12 mouse cellular contexts compared by ENCODE assay signal in the genomic region with DNA sequence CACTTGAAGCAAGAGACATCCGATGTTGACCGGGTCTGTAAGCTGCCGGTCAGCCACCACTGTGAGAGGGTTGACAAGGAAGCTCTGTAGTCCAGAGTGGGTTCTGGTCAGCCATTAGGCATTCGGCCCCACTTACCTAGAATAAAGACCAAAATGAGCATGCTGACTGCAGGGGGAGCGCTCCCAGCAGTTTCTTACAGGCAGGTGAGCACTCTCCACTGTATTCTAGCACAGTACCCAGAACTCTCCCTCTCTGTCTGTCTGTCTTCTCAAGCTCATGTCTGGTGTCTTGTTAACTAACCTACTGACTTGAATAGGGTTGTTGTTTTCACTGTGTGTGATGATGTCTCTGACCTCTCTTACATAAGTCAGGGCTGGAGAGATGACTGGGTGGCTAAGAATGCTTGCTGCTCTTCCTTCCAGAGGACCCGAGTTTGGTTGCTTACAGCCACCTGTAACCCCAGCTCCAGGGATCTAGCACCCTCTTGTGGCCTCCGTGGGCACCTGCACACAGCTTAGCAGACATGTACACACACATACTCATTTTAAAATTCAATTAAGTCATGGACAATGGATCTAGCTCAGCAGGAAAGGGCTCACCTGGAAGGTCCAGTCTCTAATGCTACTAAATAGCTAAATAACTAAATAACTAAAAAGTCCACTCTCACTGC. TPM values are rescaled to one million over a fixed set of nuclear protein-coding genes. Genes with fewer than 3 reads are reported as not detected.
DNase-seq lines count a peak whose midpoint lies in the region; ATAC-seq and TF ChIP-seq lines count a peak whose summit lies in the region.
"Had no signal": no experiment of that assay in that cellular context is flagged by ENCODE, and none has a peak within 500 bp of the region (broad histone marks: within the 10 kb centered on the region; RNA-seq: fewer than 3 reads in every experiment).

No protein-coding gene starts in this region.

- no peak for TF ChIP-seq EP300 in heart, postnatal 0 days (IDR thresholded peaks at IDR 0.05; ENCODE audit: low read depth)

- no peaks in the 10 kb centered on the region for H3K9me3 ChIP-seq in heart, postnatal 0 days (replicated peaks; ENCODE audit: control insufficient read depth, low read length)
- no peaks in the 10 kb centered on the region for H3K9me3 ChIP-seq in embryonic facial prominence, embryonic 11.5 days (replicated peaks; ENCODE audit: control insufficient read depth, low read length)
- H3K9me3 ChIP-seq: limb, embryonic 15.5 days had no signal

- H3K27me3 ChIP-seq in heart, postnatal 0 days (ENCODE audit: control insufficient read depth, insufficient read depth, low read length): no peaks in the 10 kb centered on the region
- no peaks in the 10 kb centered on the region for H3K27me3 ChIP-seq in testis, adult 2 months (ENCODE audit: control insufficient read depth, insufficient read depth, low read length)
- H3K27me3 ChIP-seq in embryonic facial prominence, embryonic 11.5 days (ENCODE audit: control insufficient read depth, insufficient read depth, low read length): no peaks in the 10 kb centered on the region
- H3K27me3 ChIP-seq: limb, embryonic 15.5 days had no signal

- peaks cover 10% of the 10 kb centered on the region; the same call in 1 of the 2 replicates for H3K36me3 ChIP-seq in heart, postnatal 0 days (replicated peaks; ENCODE audit: control insufficient read depth, insufficient read depth, low read length)
- H3K36me3 ChIP-seq in testis, adult 2 months (ENCODE audit: control insufficient read depth, insufficient read depth, low read length): no peaks in the 10 kb centered on the region
- H3K36me3 ChIP-seq in embryonic facial prominence, embryonic 11.5 days (replicated peaks; ENCODE audit: control insufficient read depth, insufficient read depth, low read depth, low read length): no peaks in the 10 kb centered on the region; the same call in none of the 2 replicates

- intact Hi-C loops in heart, postnatal 10 days (cut with DNase I): no loop called here

- H3K4me3 ChIP-seq in heart, postnatal 0 days (ENCODE audit: low read depth, low read length): no peak overlapping the region
- H3K4me3 ChIP-seq in testis, adult 2 months (ENCODE audit: control insufficient read depth, low read depth, low read length): no peak overlapping the region
- H3K4me3 ChIP-seq in embryonic facial prominence, embryonic 11.5 days (ENCODE audit: low read depth, low read length): no peak overlapping the region
- H3K4me3 ChIP-seq: limb, embryonic 15.5 days had no signal

- H3K9ac ChIP-seq in heart, postnatal 0 days (replicated peaks; ENCODE audit: low read depth, low read length): no peak overlapping the region
- no peak overlapping the region for H3K9ac ChIP-seq in embryonic facial prominence, embryonic 11.5 days (replicated peaks; ENCODE audit: low read length)
- H3K9ac ChIP-seq: limb, embryonic 15.5 days had no signal

- DNase-seq in heart, postnatal 0 days (ENCODE audit: low spot score): no peak
- no peak for DNase-seq in heart, postnatal 10 days
- DNase-seq in testis, postnatal 14 days (ENCODE audit: low spot score): no peak
- peak; percentile 30 for DNase-seq in embryonic facial prominence, embryonic 11.5 days (ENCODE audit: low spot score)
- no peak for DNase-seq in yolk sac, embryonic 10.5 days (ENCODE audit: low spot score)
- DNase-seq in adrenal gland, adult 8-10 months: no peak
- no peak for DNase-seq in cerebellum, adult 18-20 months
- DNase-seq: cerebellum, postnatal 36 days; gastrocnemius, postnatal 25 days; kidney, adult 9 months had no signal

- no peak overlapping the region for H3K4me2 ChIP-seq in heart, postnatal 0 days (ENCODE audit: low read depth, low read length)
- no peak overlapping the region for H3K4me2 ChIP-seq in embryonic facial prominence, embryonic 11.5 days (ENCODE audit: low read depth, low read length)
- H3K4me2 ChIP-seq: limb, embryonic 15.5 days had no signal

- no peak overlapping the region for H3K27ac ChIP-seq in heart, postnatal 0 days (ENCODE audit: low read depth)
- no peak overlapping the region for H3K27ac ChIP-seq in testis, adult 2 months (ENCODE audit: control insufficient read depth, insufficient read depth, low read depth, low read length)
- no peak overlapping the region for H3K27ac ChIP-seq in embryonic facial prominence, embryonic 11.5 days (replicated peaks; ENCODE audit: low read depth, low read length)
- H3K27ac ChIP-seq: limb, embryonic 15.5 days had no signal

- TF ChIP-seq POLR2A in testis, adult 2 months (IDR thresholded peaks at IDR 0.05; ENCODE audit: control insufficient read depth, low read depth, low read length): no peak

- 91% methylated on average over 7 of the region's 7 CpGs for WGBS in heart, postnatal 0 days
- WGBS in embryonic facial prominence, embryonic 11.5 days: 90% methylated on average over 7 of the region's 7 CpGs

- ATAC-seq in heart, postnatal 0 days (ENCODE audit: insufficient read depth, low read depth): no peak
- no peak for ATAC-seq in embryonic facial prominence, embryonic 11.5 days (replicated peaks; ENCODE audit: insufficient number of reproducible peaks, low FRiP score, low TSS enrichment, low read depth)

- peak; percentile 42; the same call in 1 of the 2 replicates for TF ChIP-seq CTCF in heart, postnatal 0 days (IDR thresholded peaks at IDR 0.05; ENCODE audit: low read depth)
- TF ChIP-seq CTCF in testis, adult 2 months (IDR thresholded peaks at IDR 0.05; ENCODE audit: control insufficient read depth, insufficient read depth, insufficient replicate concordance, low read depth, low read length): peak; percentile 55; the same call in 1 of the 2 replicates

- H3K4me1 ChIP-seq in heart, postnatal 0 days (ENCODE audit: control insufficient read depth, insufficient read depth): no peaks in the 10 kb centered on the region
- no peaks in the 10 kb centered on the region; the same call in 1 of the 2 replicates for H3K4me1 ChIP-seq in testis, adult 2 months (ENCODE audit: control insufficient read depth, insufficient read depth, low read length)
- H3K4me1 ChIP-seq in embryonic facial prominence, embryonic 11.5 days (ENCODE audit: control insufficient read depth, insufficient read depth, low read length): no peaks in the 10 kb centered on the region

RNA-seq across cellular contexts. Expression of a gene that starts 24.2 kb away (rescaled TPM):
- total RNA-seq in heart, postnatal 0 days (2014; rRNA removed; ENCODE audit: low replicate concordance): 61.3 and 64.3 TPM in 2 replicates
- polyA plus RNA-seq in heart, postnatal 0 days (2015; fragmentation: Nextera tagmentation; extraction: Ambion mirVana): 18.8 and 24.6 TPM in 2 replicates
- total RNA-seq in heart, postnatal 10 days (2021): 100 to 1,000 TPM; 106 to 116 TPM
- polyA plus RNA-seq in testis, adult 2 months (2012; rRNA removed): 12.0 and 14.2 TPM in 2 replicates
- polyA plus RNA-seq in embryonic facial prominence, embryonic 11.5 days (2014; fragmentation: Nextera tagmentation; extraction: Ambion mirVana): 23.4 and 28.8 TPM in 2 replicates
- 100 to 1,000 TPM; 105 to 132 (median 121) TPM for total RNA-seq in adrenal gland, adult 8-10 months (2022)
